Mouse (Mus musculus) lung, postnatal 0 days (tissue): ENCODE data around the gene Flt3.

Experiments
- CTCF ChIP-seq: IDR thresholded peaks from 2 replicates; pipeline ENCODE4 v1.5.1; 2016; ENCODE audit warnings: antibody characterized with exemption, mild to moderate bottlenecking
- EP300 ChIP-seq: IDR thresholded peaks from 2 replicates; pipeline ENCODE4 v1.6.1; 2016; ENCODE audit warnings: antibody characterized with exemption, mild to moderate bottlenecking, control low read depth

DNA sequence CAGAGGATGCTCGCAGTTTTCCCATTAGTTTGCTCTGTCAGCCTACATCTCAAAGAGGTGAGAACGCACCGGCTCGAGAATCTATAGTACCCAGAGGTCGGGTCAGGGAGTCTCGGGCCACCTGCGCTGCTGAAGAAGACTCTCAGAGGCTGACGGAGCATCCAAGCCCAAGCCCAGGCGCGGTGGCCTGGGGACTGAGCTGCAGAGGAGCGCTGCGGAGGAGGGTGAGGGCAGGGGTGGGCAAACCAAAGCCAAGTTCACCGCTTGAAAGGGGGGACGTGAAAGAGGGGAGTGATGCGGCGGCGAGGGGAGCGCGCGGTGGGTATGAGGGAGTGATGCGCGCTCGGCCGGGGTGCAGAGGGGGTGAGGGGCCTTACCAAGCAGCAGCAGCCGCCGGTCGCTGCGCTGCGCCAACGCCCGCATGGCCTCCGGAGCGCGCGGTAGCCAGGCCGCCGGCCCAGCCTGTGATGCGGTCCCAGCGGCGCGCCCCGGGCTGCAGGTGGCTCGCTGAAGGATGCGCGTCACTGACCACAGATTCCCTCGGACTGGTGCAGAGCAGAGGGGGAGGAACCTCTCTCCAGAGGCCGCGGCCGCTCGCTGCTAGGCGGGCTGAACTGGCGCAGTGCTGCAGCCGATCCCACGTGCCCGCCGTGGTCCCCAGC is at the start of gene Flt3:
- TF ChIP-seq EP300 (no peak), CTCF (no peak)
